Mouse (Mus musculus) kidney, postnatal 0 days (tissue): Measurements from ENCODE around the gene Hfm1. TPM values are rescaled to one million over a fixed set of nuclear protein-coding genes. Genes with fewer than 3 reads are reported as not detected.

Experiments
- ATAC-seq: fragments of 200-750 bp; cut with Nextera tagmentation; replicated peaks from 2 replicates; pipeline ENCODE4 v1.8.0; 2017; ENCODE audit warnings: low read depth, moderate number of reproducible peaks, moderate TSS enrichment, moderate library complexity; ENCODE audit not compliant: low FRiP score
- DNase-seq: peaks from one replicate; pipeline ENCODE4 v3.0.0-alpha.2; 2016; ENCODE audit warnings: low spot score
- H3K27ac ChIP-seq: fragments of 300-500 bp; sonication (generic); 2 replicates; pipeline ENCODE4 v1.5.1; 2014; ENCODE audit warnings: mild to moderate bottlenecking
- H3K27me3 ChIP-seq: fragments of 300-500 bp; sonication (generic); 2 replicates; pipeline ENCODE4 v1.6.1; 2014; ENCODE audit warnings: low read length, mixed read lengths; ENCODE audit not compliant: insufficient read depth
- H3K36me3 ChIP-seq: fragments of 300-500 bp; sonication (generic); 2 replicates; pipeline ENCODE4 v1.6.1; 2014; ENCODE audit warnings: low read length, mixed read lengths; ENCODE audit not compliant: insufficient read depth
- H3K4me1 ChIP-seq: fragments of 300-500 bp; sonication (generic); replicated peaks from 2 replicates; pipeline ENCODE4 v1.6.1; 2014; ENCODE audit warnings: antibody characterized with exemption, low read length, mixed read lengths; ENCODE audit not compliant: insufficient read depth
- H3K4me2 ChIP-seq: fragments of 300-500 bp; sonication (generic); 2 replicates; pipeline ENCODE4 v1.6.1; 2014; ENCODE audit warnings: mild to moderate bottlenecking, low read length, moderate library complexity, mixed read lengths
- H3K4me3 ChIP-seq: fragments of 300-500 bp; sonication (generic); replicated peaks from 2 replicates; pipeline ENCODE4 v1.5.1; 2014; ENCODE audit warnings: low read depth, low read length
- H3K9ac ChIP-seq: fragments of 300-500 bp; sonication (generic); 2 replicates; pipeline ENCODE4 v1.6.1; 2014; ENCODE audit warnings: low read depth, low read length
- H3K9me3 ChIP-seq: fragments of 300-500 bp; sonication (generic); replicated peaks from 2 replicates; pipeline ENCODE4 v1.6.1; 2016; ENCODE audit warnings: low read length, inconsistent platforms, mixed read lengths
- CTCF ChIP-seq: IDR thresholded peaks from 2 replicates; pipeline ENCODE4 v1.5.1; 2016; ENCODE audit warnings: antibody characterized with exemption, low read depth, mild to moderate bottlenecking, moderate library complexity
- WGBS: fragments of 180-500 bp; shearing (Covaris S2); extraction: QIAGEN DNeasy Blood & Tissue Kit; methylation state at CpG from one replicate; pipeline ENCODE4 v1.1.7; 2014; 5-methylcytosine and 5-hydroxymethylcytosine counted together
- polyA plus RNA-seq: library from polyadenylated mRNA; unstranded; fragments of >200 nt; fragmentation: Nextera tagmentation; extraction: Ambion mirVana; gene quantifications from 2 replicates; pipeline ENCODE4 v1.2.1, GENCODE M21; 2015

The Hfm1 gene
- polyA plus RNA-seq, 1 experiment from 2014 or later = 1.2 TPM

GRCm38 (mm10) chr5:106815923-106816654 is 110.0 kb downstream of the Hfm1 start:
- H3K9me3 ChIP-seq = no peaks in the 10 kb centered on the region
- no peak overlapping the region for H3K27ac ChIP-seq
- H3K4me2 ChIP-seq = 0 out of 2 replicates have a peak overlapping the region, but pooled peaks have one; percentile 18
- H3K36me3 ChIP-seq = no peaks in the 10 kb centered on the region
- 62% methylated on average over 15 of the region's 15 CpGs for WGBS
- peak; percentile 2 for DNase-seq
- H3K4me3 ChIP-seq = no peak overlapping the region
- TF ChIP-seq CTCF = peak; percentile 21; the same call in 1 of the 2 replicates
- no peak overlapping the region for H3K9ac ChIP-seq
- no peaks in the 10 kb centered on the region for H3K27me3 ChIP-seq
- no peaks in the 10 kb centered on the region for H3K4me1 ChIP-seq
- ATAC-seq = no peak

- no peak overlapping the region for H3K4me2 ChIP-seq
- no peak for DNase-seq
- H3K9ac ChIP-seq = no peak overlapping the region
- H3K27ac ChIP-seq = no peak overlapping the region
- no peak for ATAC-seq
- no peaks in the 10 kb centered on the region for H3K36me3 ChIP-seq
- 65% methylated on average over 6 of the region's 6 CpGs for whole genome bisulfite sequencing
- H3K27me3 ChIP-seq = no peaks in the 10 kb centered on the region
- H3K9me3 ChIP-seq = no peaks in the 10 kb centered on the region
- no peaks in the 10 kb centered on the region for H3K4me1 ChIP-seq
- no peak overlapping the region for H3K4me3 ChIP-seq
- TF ChIP-seq CTCF = no peak
These were observed 111.5 kb downstream of the Hfm1 start for GRCm38 (mm10) chr5:106814611-106815010.

GRCm38 (mm10) chr5:106803094-106803493 is 123.0 kb downstream of the Hfm1 start:
- H3K4me3 ChIP-seq = no peak overlapping the region
- H3K9ac ChIP-seq = no peak overlapping the region
- H3K36me3 ChIP-seq = no peaks in the 10 kb centered on the region
- H3K27me3 ChIP-seq = no peaks in the 10 kb centered on the region; the same call in 1 of the 2 replicates
- peak; percentile 79 for TF ChIP-seq CTCF
- DNase-seq (peak; percentile 78), ATAC-seq (no peak; the same call in 1 of the 2 replicates)
- no peak overlapping the region for H3K27ac ChIP-seq
- H3K9me3 ChIP-seq = no peaks in the 10 kb centered on the region
- no peaks in the 10 kb centered on the region for H3K4me1 ChIP-seq
- 3% methylated on average over 12 of the region's 12 CpGs for WGBS
- no peak overlapping the region; the same call in 1 of the 2 replicates for H3K4me2 ChIP-seq

GRCm38 (mm10) chr5:106801886-106802798 is 124.0 kb downstream of the Hfm1 start:
- DNase-seq (peak; percentile 93), ATAC-seq (peak; percentile 75)
- no peaks in the 10 kb centered on the region for H3K9me3 ChIP-seq
- H3K4me1 ChIP-seq = no peaks in the 10 kb centered on the region
- peak overlapping the region; percentile 13; the same call in 1 of the 2 replicates for H3K4me3 ChIP-seq
- H3K27ac ChIP-seq = no peak overlapping the region
- H3K27me3 ChIP-seq = no peaks in the 10 kb centered on the region; the same call in 1 of the 2 replicates
- H3K36me3 ChIP-seq = no peaks in the 10 kb centered on the region
- no peak overlapping the region for H3K9ac ChIP-seq
- TF ChIP-seq CTCF = peak; percentile 95
- 7% methylated on average over 32 of the region's 32 CpGs for WGBS
- peak overlapping the region; percentile 54 for H3K4me2 ChIP-seq

GRCm38 (mm10) chr5:106801215-106801863 is 124.8 kb downstream of the Hfm1 start:
- Histone ChIP-seq H3K9me3 (no peaks in the 10 kb centered on the region), H3K4me2 (no peak overlapping the region), H3K27me3 (no peaks in the 10 kb centered on the region; the same call in 1 of the 2 replicates), H3K36me3 (no peaks in the 10 kb centered on the region), H3K4me1 (no peaks in the 10 kb centered on the region), H3K9ac (no peak overlapping the region), H3K4me3 (no peak overlapping the region), H3K27ac (no peak overlapping the region)
- 0 out of 2 replicates have a peak, but pooled peaks have one; percentile 5 for ATAC-seq
- no peak for DNase-seq
- no peak for TF ChIP-seq CTCF
- 26% methylated on average over 9 of the region's 9 CpGs for WGBS

- Histone ChIP-seq H3K4me2 (no peak overlapping the region), H3K4me3 (no peak overlapping the region), H3K9ac (no peak overlapping the region), H3K9me3 (no peaks in the 10 kb centered on the region), H3K27ac (no peak overlapping the region), H3K4me1 (no peaks in the 10 kb centered on the region), H3K27me3 (no peaks in the 10 kb centered on the region; the same call in 1 of the 2 replicates), H3K36me3 (no peaks in the 10 kb centered on the region)
- TF ChIP-seq CTCF = no peak
- no peak for ATAC-seq
- WGBS = 70% methylated on average over 5 of the region's 5 CpGs
- DNase-seq = no peak
These were observed 128.2 kb downstream of the Hfm1 start for GRCm38 (mm10) chr5:106797896-106798295.
